Mouse (Mus musculus) spleen, adult 2 months (tissue): ENCODE data around the gene Arhgap10.

Experiments
- CTCF ChIP-seq: fragments of 200-500 bp; IDR thresholded peaks from 2 replicates; pipeline ENCODE4 v1.5.1; 2011; ENCODE audit warnings: mild to moderate bottlenecking, inconsistent platforms; ENCODE audit not compliant: insufficient read depth, insufficient read length, insufficient replicate concordance; ENCODE audit errors: extremely low read depth
- POLR2A ChIP-seq: fragments of 200-500 bp; IDR thresholded peaks from 2 replicates; pipeline ENCODE4 v1.6.1; 2011; ENCODE audit warnings: low read depth, low read length, inconsistent platforms

DNA sequence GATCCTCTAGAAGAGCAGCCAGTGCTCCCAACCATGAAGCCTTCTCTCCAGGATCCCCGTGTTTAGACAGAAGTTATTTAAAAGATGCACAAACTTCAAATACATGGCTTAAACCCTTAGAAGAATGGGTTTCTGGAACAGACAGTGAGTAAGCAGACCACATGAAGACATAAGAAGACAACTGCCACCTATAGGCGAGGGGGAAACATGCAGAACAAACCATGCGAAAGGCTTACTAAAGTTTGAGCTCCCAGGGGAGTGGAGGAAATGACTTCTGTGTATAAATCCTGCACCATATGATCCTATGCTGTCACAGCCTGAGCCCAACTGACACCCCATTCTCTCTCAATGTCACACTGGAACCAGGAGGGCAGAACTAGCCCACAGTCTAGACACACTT is 150.7 kb downstream of the Arhgap10 start:
- TF ChIP-seq CTCF = no peak
- TF ChIP-seq POLR2A = no peak
